Mouse (Mus musculus): ENCODE data around the gene Pfdn6.
"Not testable (repeated sequence)": the region's sequence is repeated elsewhere in the genome, so short reads cannot be mapped to it uniquely, and the experiment has no call there.

The Pfdn6 gene

DNA sequence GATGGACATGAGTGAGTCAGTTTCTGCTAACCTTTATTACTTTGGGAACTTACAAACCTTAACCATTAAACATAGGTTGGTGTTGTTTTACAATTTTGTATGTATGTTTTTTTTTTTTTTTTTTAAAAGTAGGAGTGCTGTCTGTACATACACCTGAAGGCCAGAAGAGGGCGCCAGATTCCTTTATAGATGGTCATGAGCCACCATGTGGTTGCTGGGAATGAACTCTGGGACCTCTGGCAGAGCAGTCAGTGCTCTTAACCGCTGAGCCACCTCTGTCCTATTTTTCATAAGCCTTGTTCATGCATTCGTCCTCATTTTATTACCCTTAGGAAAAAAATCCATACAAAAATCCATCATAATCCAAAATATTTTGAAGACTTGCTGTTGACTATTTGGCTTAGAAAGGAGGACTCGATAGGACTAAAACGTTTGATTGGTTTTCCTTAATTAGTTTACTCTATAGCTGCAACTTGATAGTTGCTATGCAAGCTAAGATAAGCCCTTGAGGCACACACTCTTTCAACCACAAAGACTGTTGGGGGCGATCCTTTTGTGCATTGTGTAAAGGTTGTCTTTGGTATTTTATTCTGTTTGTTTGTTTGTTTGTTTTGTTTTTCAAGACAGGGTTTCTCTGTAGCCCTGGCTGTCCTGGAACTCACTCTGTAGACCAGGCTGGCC is 42.9 kb downstream of the Pfdn6 start:
- in situ Hi-C loops (cut with MboI), result no loop called here

DNA sequence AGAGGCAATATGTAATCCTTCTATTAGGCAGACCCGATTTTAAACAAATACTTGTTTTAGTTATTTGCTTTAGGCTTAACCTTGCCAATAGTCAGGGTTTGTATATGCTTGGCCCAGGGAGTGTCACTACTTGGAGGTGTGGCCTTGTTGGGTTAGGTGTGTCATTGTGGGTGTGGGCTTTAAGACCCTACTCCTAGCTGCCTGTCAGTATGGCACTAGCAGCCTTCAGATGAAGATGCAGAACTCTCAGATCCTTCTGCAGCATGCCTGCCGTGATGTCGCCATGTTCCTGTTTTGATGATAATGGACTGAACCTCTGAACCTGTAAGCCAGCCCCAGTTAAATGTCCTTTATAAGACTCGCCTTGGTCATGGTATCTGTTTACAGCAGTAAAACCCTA is 47.1 kb downstream of the Pfdn6 start:
- in situ Hi-C loops (cut with MboI), result not testable (repeated sequence)

DNA sequence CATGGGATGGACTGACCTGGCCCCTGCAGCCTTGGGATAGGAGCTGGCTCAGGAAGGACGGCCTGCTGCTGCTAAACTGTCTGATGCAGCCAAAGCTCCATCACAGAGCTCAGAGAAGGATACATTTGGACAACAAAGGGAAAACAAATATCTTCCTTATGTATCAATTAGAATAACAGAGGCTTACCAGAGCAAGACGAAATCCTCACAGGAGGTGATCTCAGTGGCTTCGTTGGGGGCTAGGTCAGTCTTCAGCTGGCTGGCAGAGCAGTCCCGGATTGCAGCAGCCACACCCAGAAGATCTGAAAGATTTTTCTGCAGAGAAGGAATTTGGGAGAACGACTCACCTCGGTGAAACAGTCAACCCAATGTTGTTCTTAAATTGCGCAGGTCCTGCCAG is 47.7 kb downstream of the Pfdn6 start:
- in situ Hi-C loops (cut with MboI), result no loop called here

DNA sequence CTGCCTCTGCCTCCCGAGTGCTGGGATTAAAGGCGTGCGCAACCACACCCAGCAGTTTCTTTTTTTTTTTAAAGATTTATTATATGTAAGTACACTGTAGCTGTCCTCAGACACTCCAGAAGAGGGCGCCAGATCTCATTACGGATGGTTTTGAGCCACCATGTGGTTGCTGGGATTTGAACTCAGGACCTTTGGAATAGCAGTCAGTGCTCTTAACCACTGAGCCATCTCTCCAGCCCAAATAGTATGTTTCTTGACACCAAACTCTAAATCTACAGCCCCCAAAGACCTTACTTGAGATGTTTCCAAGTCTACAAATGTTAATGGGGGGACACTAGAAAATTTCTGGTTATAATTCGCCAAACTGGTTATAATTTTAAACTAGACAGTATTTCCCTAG is 48.3 kb downstream of the Pfdn6 start:
- in situ Hi-C loops (cut with MboI), result not testable (repeated sequence)

DNA sequence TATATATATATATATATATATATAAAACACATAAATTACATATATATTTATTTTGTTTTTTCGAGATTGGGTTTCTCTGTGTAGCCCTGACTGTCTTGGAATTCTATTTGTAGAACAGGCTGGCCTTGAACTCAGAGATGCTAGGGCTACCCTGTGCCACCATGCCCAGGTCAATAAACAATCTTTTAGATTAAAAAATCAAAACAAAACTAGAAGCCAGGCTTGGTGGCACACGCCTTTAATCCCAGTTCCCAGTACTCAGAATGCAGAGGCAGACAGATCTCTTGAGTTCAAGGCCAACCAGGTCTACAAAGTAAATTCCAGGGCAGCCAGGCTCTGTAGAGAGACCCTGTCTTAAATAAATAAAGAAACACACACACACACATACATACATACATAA is 48.8 kb downstream of the Pfdn6 start:
- in situ Hi-C loops (cut with MboI), result no loop called here

DNA sequence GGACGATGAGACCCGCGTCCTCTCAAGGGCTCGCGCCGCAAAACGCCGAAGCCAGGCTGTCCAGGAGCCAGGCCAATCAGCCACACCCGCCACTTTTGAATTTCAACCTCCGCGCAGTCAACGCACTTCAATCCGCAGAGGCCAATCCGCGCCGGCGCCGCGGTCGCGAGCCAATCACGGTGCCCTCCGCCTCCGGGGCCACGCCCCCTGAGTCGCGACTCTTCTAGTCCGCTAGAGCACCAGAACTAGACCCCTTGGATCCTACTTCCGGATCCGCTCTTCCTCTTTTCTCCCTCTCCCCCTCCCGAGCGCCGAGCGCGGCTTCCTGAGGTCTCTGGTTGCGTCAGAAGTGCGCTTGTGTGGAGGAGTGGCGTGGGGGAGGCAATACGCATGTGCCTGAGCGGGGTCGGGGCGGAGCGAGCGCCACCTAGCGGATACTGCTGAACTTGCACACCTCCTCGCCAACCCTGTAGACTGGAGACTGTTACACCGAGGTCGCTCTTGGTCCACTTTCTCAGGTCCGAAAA is 49.5 kb downstream of the Pfdn6 start, which contains the start of gene Kifc1:
Kifc1 (minus strand) TSS at position 129 of the 527 bp plus-strand sequence.
- in situ Hi-C loops (cut with MboI), result no loop called here

DNA sequence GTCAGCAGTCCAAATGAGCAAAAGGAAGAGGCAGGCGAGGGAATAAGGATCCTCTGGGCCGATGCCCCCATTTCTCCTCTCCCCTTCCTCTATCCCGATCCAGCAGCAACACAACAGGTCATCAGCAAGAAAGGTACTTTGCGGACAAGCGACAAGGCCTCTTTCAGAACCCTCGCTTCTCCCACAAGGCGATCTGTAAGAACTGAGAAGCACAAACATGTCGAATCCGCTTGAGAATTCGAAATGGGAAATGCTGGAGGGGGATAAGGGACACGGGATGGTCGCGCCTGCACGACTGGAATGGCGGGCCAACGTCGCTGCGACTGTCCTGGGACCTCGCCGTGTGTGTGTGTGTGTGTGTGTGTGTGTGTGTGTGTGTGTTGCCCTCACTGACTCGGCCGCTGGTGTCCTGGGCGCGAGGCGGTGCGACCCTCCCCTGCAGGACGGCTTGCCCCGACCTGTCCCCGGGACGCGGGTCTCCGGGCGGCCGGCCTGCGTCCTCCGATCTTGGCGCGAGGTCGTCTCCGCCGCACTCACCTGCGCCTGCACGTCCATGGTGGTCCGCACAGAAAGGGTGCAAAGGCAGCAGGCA is 50.1 kb downstream of the Pfdn6 start:
- in situ Hi-C loops (cut with MboI), result not testable (repeated sequence)

All from mature B cell (primary cell).